Mouse (Mus musculus) liver, postnatal 0 days (tissue): ENCODE results near the gene Rpl22. TPM values are rescaled to one million over a fixed set of nuclear protein-coding genes. Genes with fewer than 3 reads are reported as not detected.

Experiments used
- ATAC-seq: fragments of 200-750 bp; cut with Nextera tagmentation; 2 replicates; pipeline ENCODE4 v1.8.0; 2017; ENCODE audit warnings: mild to moderate bottlenecking, moderate library complexity
- DNase-seq: peaks from one replicate; pipeline ENCODE4 v3.0.0-alpha.2; 2016
- H3K27ac ChIP-seq: fragments of 300-500 bp; sonication (generic); 2 replicates; pipeline ENCODE4 v1.5.1; 2014; ENCODE audit warnings: antibody characterized with exemption, moderate library complexity, mild to moderate bottlenecking, low read depth
- H3K27me3 ChIP-seq: fragments of 300-500 bp; sonication (generic); 2 replicates; pipeline ENCODE4 v1.6.1; 2014; ENCODE audit warnings: low read length, control low read depth, mixed read lengths; ENCODE audit not compliant: insufficient read depth
- H3K36me3 ChIP-seq: fragments of 300-500 bp; sonication (generic); replicated peaks from 2 replicates; pipeline ENCODE4 v1.6.1; 2014; ENCODE audit warnings: mild to moderate bottlenecking, control low read depth, low read length, moderate library complexity, mixed read lengths; ENCODE audit not compliant: insufficient read depth
- H3K4me1 ChIP-seq: fragments of 300-500 bp; sonication (generic); 2 replicates; pipeline ENCODE4 v1.6.1; 2014; ENCODE audit warnings: antibody characterized with exemption, mild to moderate bottlenecking, control low read depth; ENCODE audit not compliant: insufficient read depth
- H3K4me2 ChIP-seq: fragments of 300-500 bp; sonication (generic); 2 replicates; pipeline ENCODE4 v1.6.1; 2014; ENCODE audit warnings: low read depth, mild to moderate bottlenecking, low read length, moderate library complexity, mixed read lengths
- H3K4me3 ChIP-seq: fragments of 300-500 bp; sonication (generic); 2 replicates; pipeline ENCODE4 v1.5.1; 2014; ENCODE audit warnings: low read depth, low read length
- H3K9ac ChIP-seq: fragments of 300-500 bp; sonication (generic); replicated peaks from 2 replicates; pipeline ENCODE4 v1.6.1; 2014; ENCODE audit warnings: mild to moderate bottlenecking, moderate library complexity
- H3K9me3 ChIP-seq: fragments of 300-500 bp; sonication (generic); 2 replicates; pipeline ENCODE4 v1.6.1; 2016; ENCODE audit warnings: mild to moderate bottlenecking, control low read depth, low read length, mixed read lengths
- CTCF ChIP-seq: sonication (generic); IDR thresholded peaks from 2 replicates; pipeline ENCODE4 v1.5.1; 2016; ENCODE audit warnings: antibody characterized with exemption, low read depth
- EP300 ChIP-seq: IDR thresholded peaks from 2 replicates; pipeline ENCODE4 v1.6.1; 2016; ENCODE audit warnings: antibody characterized with exemption, low read depth, mild to moderate bottlenecking
- WGBS: fragments of 180-500 bp; shearing (Covaris S2); extraction: QIAGEN DNeasy Blood & Tissue Kit; methylation state at CpG from one replicate; pipeline ENCODE4 v1.1.7; 2014; ENCODE audit not compliant: insufficient replicate concordance; 5-methylcytosine and 5-hydroxymethylcytosine counted together
- polyA plus RNA-seq: library from polyadenylated mRNA; unstranded; fragments of >200 nt; fragmentation: Nextera tagmentation; extraction: Ambion mirVana; gene quantifications from 2 replicates; pipeline ENCODE4 v1.2.1, GENCODE M21; 2015

The Rpl22 gene
- polyA plus RNA-seq, 1 experiment from 2014 or later: 207 TPM

GRCm38 (mm10) chr4:152296371-152296770 lies 29.2 kb upstream of the Rpl22 start:
- Histone ChIP-seq H3K27ac (peak overlapping the region; percentile 88), H3K9ac (peak overlapping the region; percentile 71), H3K4me2 (peak overlapping the region; percentile 97), H3K4me3 (peak overlapping the region; percentile 97), H3K4me1 (peaks cover 22% of the 10 kb centered on the region), H3K27me3 (peaks cover 21% of the 10 kb centered on the region), H3K36me3 (peaks cover 18% of the 10 kb centered on the region; the same call in 1 of the 2 replicates), H3K9me3 (no peaks in the 10 kb centered on the region)
- TF ChIP-seq CTCF: no peak
- no peak for TF ChIP-seq EP300
- ATAC-seq: no peak
- 7% methylated on average over 8 of the region's 8 CpGs for WGBS
- no peak for DNase-seq

GRCm38 (mm10) chr4:152296874-152297861 lies 28.4 kb upstream of the Rpl22 start, which contains the start of gene Icmt:
TSS of gene Icmt (plus strand) at chr4:152297227.
- Histone ChIP-seq H3K9ac (peak within 1 kb of the TSS; percentile 97), H3K36me3 (peaks cover 19% of the 10 kb centered on the region; the same call in 1 of the 2 replicates), H3K9me3 (no peaks in the 10 kb centered on the region), H3K4me1 (peaks cover 22% of the 10 kb centered on the region), H3K4me2 (peak within 1 kb of the TSS; percentile 97), H3K4me3 (peak within 1 kb of the TSS; percentile 97), H3K27me3 (peaks cover 13% of the 10 kb centered on the region), H3K27ac (peak within 1 kb of the TSS; percentile 88)
- TF ChIP-seq EP300: no peak; the same call in 1 of the 2 replicates
- TF ChIP-seq CTCF: no peak
- 2% methylated on average over 102 of the region's 119 CpGs for WGBS
- peak; percentile 100 for DNase-seq
- ATAC-seq: peak; percentile 95

- peak overlapping the region; percentile 97; the same call in 1 of the 2 replicates for H3K4me2 ChIP-seq
- H3K27ac ChIP-seq: no peak overlapping the region
- no peak overlapping the region for H3K4me3 ChIP-seq
- 86% methylated on average over 14 of the region's 14 CpGs for WGBS
- H3K27me3 ChIP-seq: no peaks in the 10 kb centered on the region
- H3K4me1 ChIP-seq: peaks cover 22% of the 10 kb centered on the region
- no peak for DNase-seq
- no peak for ATAC-seq
- H3K9me3 ChIP-seq: no peaks in the 10 kb centered on the region
- H3K9ac ChIP-seq: no peak overlapping the region
- TF ChIP-seq EP300 (no peak), CTCF (no peak)
- H3K36me3 ChIP-seq: peaks cover 26% of the 10 kb centered on the region
Measured at GRCm38 (mm10) chr4:152298836-152299235, 26.7 kb upstream of the Rpl22 start.

- Histone ChIP-seq H3K9ac (no peak overlapping the region), H3K36me3 (peaks cover 26% of the 10 kb centered on the region), H3K4me3 (no peak overlapping the region), H3K4me2 (no peak overlapping the region), H3K4me1 (peaks cover 22% of the 10 kb centered on the region), H3K27ac (no peak overlapping the region), H3K9me3 (no peaks in the 10 kb centered on the region), H3K27me3 (no peaks in the 10 kb centered on the region)
- TF ChIP-seq CTCF: no peak
- TF ChIP-seq EP300: no peak
- no peak for DNase-seq
- WGBS: 89% methylated on average over 8 of the region's 8 CpGs
- no peak for ATAC-seq
Measured at GRCm38 (mm10) chr4:152300375-152300774, 25.2 kb upstream of the Rpl22 start.

GRCm38 (mm10) chr4:152302012-152302411 lies 23.5 kb upstream of the Rpl22 start:
- Histone ChIP-seq H3K4me2 (no peak overlapping the region), H3K4me1 (peaks cover 12% of the 10 kb centered on the region), H3K9me3 (no peaks in the 10 kb centered on the region), H3K27ac (no peak overlapping the region), H3K9ac (no peak overlapping the region), H3K36me3 (peaks cover 26% of the 10 kb centered on the region), H3K4me3 (no peak overlapping the region), H3K27me3 (no peaks in the 10 kb centered on the region)
- 78% methylated on average over 11 of the region's 11 CpGs for WGBS
- TF ChIP-seq CTCF (no peak), EP300 (no peak)
- no peak for ATAC-seq
- DNase-seq: no peak

- DNase-seq (no peak), ATAC-seq (no peak)
- no peak overlapping the region for H3K4me2 ChIP-seq
- H3K27ac ChIP-seq: no peak overlapping the region
- no peaks in the 10 kb centered on the region for H3K9me3 ChIP-seq
- H3K9ac ChIP-seq: no peak overlapping the region
- no peak overlapping the region for H3K4me3 ChIP-seq
- TF ChIP-seq EP300 (no peak), CTCF (no peak)
- H3K4me1 ChIP-seq: peaks cover 7% of the 10 kb centered on the region
- H3K27me3 ChIP-seq: no peaks in the 10 kb centered on the region
- 83% methylated on average over 10 of the region's 10 CpGs for WGBS
- H3K36me3 ChIP-seq: peaks cover 26% of the 10 kb centered on the region
Measured at GRCm38 (mm10) chr4:152303172-152303571, 22.4 kb upstream of the Rpl22 start.
